Mouse (Mus musculus) gastrocnemius, postnatal 14 days (tissue): Measurements from ENCODE around the gene Ssxb5. TPM values are rescaled to one million over a fixed set of nuclear protein-coding genes. Genes with fewer than 3 reads are reported as not detected.
A peak's percentile ranks its signal among the peaks of the same experiment; 100 is the strongest.
"Not testable (repeated sequence)": the region's sequence is repeated elsewhere in the genome, so short reads cannot be mapped to it uniquely, and the experiment has no call there.

ENCODE experiments used
- DNase-seq: peaks from one replicate; pipeline ENCODE4 v3.0.0; 2021; ENCODE audit warnings: mixed read lengths
- intact Hi-C: fragments of 180-260 bp; cut with DNase I; formaldehyde crosslinking; loops from one replicate; pipeline ENCODE4 v1.15.1; 2025; ENCODE audit warnings: low total_unique reads
- long read RNA-seq, 2 experiments: library from polyadenylated mRNA; stranded (forward); transcript quantifications; one replicate each; pipeline ENCODE4 v2.0.0; 2021
- total RNA-seq, 2 experiments: library from RNA; stranded (reverse); gene quantifications; 2 replicates each; pipeline ENCODE4 v1.2.3; 2021

Gene Ssxb5
- total RNA-seq: not detected
- long read RNA-seq, experiment 1: 0 reads
- long read RNA-seq, experiment 2: 0 reads

DNA sequence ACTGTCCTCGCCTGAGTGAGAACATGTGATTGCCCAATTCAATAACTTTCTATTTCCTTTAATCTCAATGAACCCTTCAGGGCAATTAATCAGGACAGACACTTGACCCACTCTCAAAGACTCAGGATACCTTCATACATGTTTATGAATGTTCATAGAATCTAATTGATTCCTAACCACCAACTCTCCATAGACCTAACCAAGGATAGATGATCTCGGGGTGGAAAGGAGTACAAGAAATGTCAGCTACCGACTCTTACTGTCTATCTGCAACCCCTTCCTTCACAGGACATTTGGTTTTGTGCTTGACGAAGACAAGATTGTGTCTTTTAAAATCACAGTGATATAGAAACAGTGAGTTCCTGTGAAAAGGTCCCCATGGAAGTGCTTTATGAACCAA is at the start of gene Ssxb5:
Gene Ssxb5, plus strand, starts transcription at position 301 of the 400 bp plus-strand sequence.
- DNase-seq, intact Hi-C loops: not testable (repeated sequence)

DNA sequence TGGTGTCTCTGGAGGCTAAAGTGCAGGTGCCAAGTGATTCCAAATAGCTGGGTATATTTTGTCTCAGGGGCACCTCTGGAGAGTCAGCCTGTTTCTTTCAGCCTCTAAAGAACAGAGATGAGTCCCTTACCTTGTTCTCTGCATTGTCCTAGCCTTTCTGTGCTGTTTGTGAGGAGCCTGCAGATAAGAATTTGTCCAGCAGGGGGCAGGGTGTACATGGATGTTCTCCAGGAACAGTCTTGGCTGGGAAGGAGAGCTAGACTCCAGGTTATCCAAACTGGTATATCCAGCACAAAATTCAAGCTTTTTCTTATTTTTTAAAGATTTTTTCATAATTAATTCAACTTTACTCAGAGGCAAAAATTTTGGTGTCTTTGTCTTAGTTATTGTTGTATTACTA is 28.6 kb downstream of the Ssxb5 start:
- peak; percentile 18 for DNase-seq
- intact Hi-C loops: no loop called here

- no peak for DNase-seq
- intact Hi-C loops: no loop called here
Measured at GRCm38 (mm10) chrX:8843694-8844093, 40.2 kb downstream of the Ssxb5 start, which contains the start of gene Gm6592. Gene Gm6592 (plus strand): TSS chrX:8843994.

DNA sequence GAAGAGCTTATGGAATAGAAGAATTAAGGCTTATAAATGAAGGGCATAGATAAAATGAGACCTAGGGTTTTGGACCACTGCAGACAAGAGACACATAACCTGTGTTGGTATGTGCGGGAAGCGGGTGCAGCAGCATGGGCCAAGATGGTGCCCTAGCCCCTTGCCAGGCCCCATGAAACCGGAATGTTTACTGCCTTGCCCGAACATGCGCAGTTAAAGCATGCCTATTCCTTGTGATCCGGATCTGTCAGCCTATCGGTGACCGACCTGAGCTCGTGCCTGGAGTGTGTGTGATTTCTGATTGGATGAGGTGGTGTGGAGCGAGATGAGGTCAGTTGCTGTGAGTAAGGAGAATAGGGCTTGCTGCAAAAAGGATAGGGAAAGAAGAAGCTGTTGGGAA is 49.0 kb downstream of the Ssxb5 start:
- intact Hi-C loops: no loop called here
- DNase-seq: no peak

Other genes with a start within 250 kb of the Ssxb5 start
- gene Ssxb3, start 211.9 kb upstream of the Ssxb5 start, total RNA-seq: not detected
- gene Ssxb8, start 112.8 kb upstream of the Ssxb5 start, total RNA-seq: not detected
- gene Ssx9, start 55.3 kb upstream of the Ssxb5 start, total RNA-seq: not detected
- gene Gm6592, start 40.3 kb downstream of the Ssxb5 start, total RNA-seq: not detected
- not detected for gene Gm5751, start 70.6 kb downstream of the Ssxb5 start, total RNA-seq
- 1 to 10 TPM in 1 of 2 experiments, under 1 TPM in 1; 0.73 to 1.3 TPM for gene B630019K06Rik, start 88.7 kb downstream of the Ssxb5 start, total RNA-seq
- not detected for gene Fthl17b, start 159.3 kb downstream of the Ssxb5 start, total RNA-seq
- not detected for gene Fthl17c, start 172.9 kb downstream of the Ssxb5 start, total RNA-seq
- not detected for gene Fthl17d, start 183.1 kb downstream of the Ssxb5 start, total RNA-seq
- not detected for gene Fthl17e, start 229.8 kb downstream of the Ssxb5 start, total RNA-seq